Mouse (Mus musculus) c-Kit-positive CD71-positive TER-119-positive erythroid progenitor cells, embryonic 14.5 days (primary cell): ENCODE measurements at regions not wholly inside any gene's neighbourhood (a gene's known extent, or its start where the extent isn't known, plus 50 kb on each side); places are given as distances from the start of the nearest gene placed in this dataset.
A peak's percentile ranks its signal among the peaks of the same experiment; 100 is the strongest.

Source experiments
- DNase-seq: peaks from one replicate; pipeline ENCODE4 v3.0.0-alpha.2; 2013; ENCODE audit warnings: low spot score

GRCm38 (mm10) chrX:143462632-143463031 is 55.8 kb upstream of the Pak3 start:
- no peak for DNase-seq

- no peak for DNase-seq
Observed at GRCm38 (mm10) chrX:143448636-143449346, 54.7 kb upstream of the Chrdl1 start.

GRCm38 (mm10) chrX:143444581-143444980 is 50.5 kb upstream of the Chrdl1 start:
- peak; percentile 13 for DNase-seq
